Mouse (Mus musculus) ES-E14 (cell line): ENCODE results near the gene Adpgk. TPM values are rescaled to one million over a fixed set of nuclear protein-coding genes. Genes with fewer than 3 reads are reported as not detected.
A peak's percentile ranks its signal among the peaks of the same experiment; 100 is the strongest.

Source experiments
- DNase-seq: peaks from one replicate; pipeline ENCODE4 v3.0.0-alpha.2; 2013; ENCODE audit warnings: low read depth, low spot score
- H3K27ac ChIP-seq: 2 replicates; pipeline ENCODE4 v1.5.1; 2012; ENCODE audit warnings: low read depth, mild to moderate bottlenecking, low read length, moderate library complexity, mixed read lengths; ENCODE audit not compliant: poor library complexity, insufficient read depth, severe bottlenecking
- H3K36me3 ChIP-seq: 2 replicates; pipeline ENCODE4 v1.6.1; 2012; ENCODE audit warnings: mild to moderate bottlenecking, low read length, moderate library complexity, mixed read lengths; ENCODE audit not compliant: control insufficient read depth, poor library complexity, insufficient read depth, severe bottlenecking
- H3K4me1 ChIP-seq, 2 experiments: fragments of 150-350 bp in 1 of 2; sonication (generic) in 1 of 2; 2 replicates each; pipeline ENCODE4 v1.6.1; 2012; ENCODE audit warnings: low read length in 2 of 2, mild to moderate bottlenecking in 1 of 2, mixed read lengths in 1 of 2; ENCODE audit not compliant: control insufficient read depth in 2 of 2, insufficient read depth in 2 of 2, poor library complexity in 1 of 2
- H3K4me3 ChIP-seq, 2 experiments: fragments of 150-350 bp in 1 of 2; sonication (generic) in 1 of 2; 2 replicates each; pipeline ENCODE4 v1.5.1; 2012; ENCODE audit warnings: low read length in 2 of 2, low read depth in 1 of 2, mild to moderate bottlenecking in 1 of 2, mixed read lengths in 1 of 2; ENCODE audit not compliant: insufficient read depth in 1 of 2, poor library complexity in 1 of 2, severe bottlenecking in 1 of 2
- H3K9ac ChIP-seq: 2 replicates; pipeline ENCODE4 v1.6.1; 2012; ENCODE audit warnings: low read depth, mild to moderate bottlenecking, low read length, mixed read lengths; ENCODE audit not compliant: poor library complexity, insufficient read depth, severe bottlenecking
- H3K9me3 ChIP-seq: fragments of 150-350 bp; sonication (generic); 2 replicates; pipeline ENCODE4 v1.6.1; 2012; ENCODE audit warnings: low read depth, mild to moderate bottlenecking, low read length; ENCODE audit not compliant: control insufficient read depth, insufficient read depth
- CHD2 ChIP-seq: IDR thresholded peaks from 2 replicates; pipeline ENCODE4 v1.6.1; 2014; ENCODE audit warnings: mild to moderate bottlenecking, low read depth, low read length, inconsistent platforms
- HCFC1 ChIP-seq: IDR thresholded peaks from 2 replicates; pipeline ENCODE4 v1.6.1; 2012; ENCODE audit warnings: low read length, inconsistent platforms, borderline replicate concordance; ENCODE audit not compliant: insufficient read depth
- MAFK ChIP-seq: IDR thresholded peaks from 2 replicates; pipeline ENCODE4 v1.6.1; 2014; ENCODE audit warnings: mild to moderate bottlenecking, low read depth, low read length, inconsistent platforms; ENCODE audit not compliant: insufficient read depth
- ZC3H11A ChIP-seq: IDR thresholded peaks from 2 replicates; pipeline ENCODE4 v1.6.1; 2012; ENCODE audit warnings: low read depth, mild to moderate bottlenecking, inconsistent platforms, low read length, borderline replicate concordance
- ZNF384 ChIP-seq: IDR thresholded peaks from 2 replicates; pipeline ENCODE4 v1.6.1; 2012; ENCODE audit warnings: low read depth, low read length, inconsistent platforms
- in situ Hi-C, 2 experiments: fragments of 600-800 bp; cut with MboI; formaldehyde crosslinking; loops; one replicate each; pipeline ENCODE4 v1.15.1; 2025; ENCODE audit warnings: low sequenced_read_pairs in 2 of 2, inconsistent platforms in 1 of 2; ENCODE audit not compliant: unreplicated experiment in 2 of 2
- total RNA-seq: library from RNA; depleted of rRNA; stranded (reverse); fragments of 300-350 nt; gene quantifications from 2 replicates; pipeline ENCODE4 v1.2.3, GENCODE M21; 2012

The Adpgk gene
- total RNA-seq, 1 experiment = 65.7 TPM

- Histone ChIP-seq H3K4me1 (peaks cover 1 to 2% of the 10 kb centered on the region in 2 experiments; a peak in 2 of 4 replicates), H3K36me3 (no peaks in the 10 kb centered on the region), H3K9ac (no peak overlapping the region), H3K27ac (no peak overlapping the region), H3K4me3 (no peak overlapping the region), H3K9me3 (no peaks in the 10 kb centered on the region)
- DNase-seq = no peak
- TF ChIP-seq ZNF384 = no peak
- in situ Hi-C loops = no loop called here
Measured at GRCm38 (mm10) chr9:59285614-59286013, 5.7 kb upstream of the Adpgk start.

GRCm38 (mm10) chr9:59288058-59288457 is 3.3 kb upstream of the Adpgk start:
- TF ChIP-seq CHD2 (no peak), ZNF384 (no peak), HCFC1 (no peak), MAFK (no peak), ZC3H11A (no peak)
- no peak overlapping the region for H3K4me3 ChIP-seq
- no peaks in the 10 kb centered on the region for H3K36me3 ChIP-seq
- H3K4me1 ChIP-seq = peaks cover 1 to 2% of the 10 kb centered on the region in 2 experiments; a peak in 3 of 4 replicates
- H3K9me3 ChIP-seq = no peaks in the 10 kb centered on the region
- in situ Hi-C loops = no loop called here
- no peak for DNase-seq
- H3K9ac ChIP-seq = no peak overlapping the region
- no peak overlapping the region for H3K27ac ChIP-seq

DNA sequence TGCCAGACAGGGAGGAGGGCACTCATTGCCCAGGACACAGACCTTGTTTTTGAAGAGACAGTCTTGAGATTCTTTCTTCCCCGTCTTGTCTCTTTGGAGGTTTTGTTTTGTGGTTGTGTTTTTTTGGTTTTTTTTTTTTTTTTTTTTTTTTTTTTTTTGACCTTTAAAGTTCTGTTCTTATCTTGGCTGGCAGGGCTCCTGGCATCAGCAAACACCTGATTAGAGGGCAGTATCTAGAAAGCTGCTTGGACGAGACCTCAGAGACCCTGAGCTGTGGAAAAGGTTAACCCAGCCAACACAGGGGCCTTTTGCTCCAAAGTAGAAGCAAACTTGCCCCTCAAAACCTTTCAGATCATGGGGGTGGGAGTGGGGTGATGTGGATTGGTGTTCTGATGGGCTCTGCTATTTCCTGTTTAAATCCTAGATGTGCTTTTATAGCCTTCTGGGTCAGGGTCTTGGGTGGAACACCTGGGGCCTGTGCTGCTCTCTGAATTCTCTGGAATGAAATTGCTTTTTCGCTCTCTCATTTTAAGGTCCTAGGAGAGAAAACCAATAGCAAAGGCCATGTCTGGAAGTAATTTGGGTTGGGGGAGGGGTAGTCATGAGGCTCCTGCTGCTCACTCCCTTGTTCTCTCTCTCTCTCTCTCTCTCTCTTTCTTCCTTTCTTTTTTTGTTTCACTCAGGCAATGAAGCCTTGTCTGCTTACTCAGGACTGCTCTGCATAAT is 2.5 kb upstream of the Adpgk start:
- H3K9ac ChIP-seq = no peak overlapping the region
- in situ Hi-C loops = no loop called here
- H3K36me3 ChIP-seq = no peaks in the 10 kb centered on the region
- H3K4me1 ChIP-seq = peaks cover 1 to 2% of the 10 kb centered on the region in 2 experiments; a peak in 3 of 4 replicates
- no peak overlapping the region for H3K4me3 ChIP-seq
- TF ChIP-seq ZNF384 = 0 out of 2 replicates have a peak, but pooled peaks have one; percentile 8
- no peak for TF ChIP-seq MAFK
- no peak for TF ChIP-seq HCFC1
- TF ChIP-seq ZC3H11A = no peak
- no peak for DNase-seq
- no peak overlapping the region for H3K27ac ChIP-seq
- H3K9me3 ChIP-seq = no peaks in the 10 kb centered on the region

GRCm38 (mm10) chr9:59289529-59290115 is 1.7 kb upstream of the Adpgk start:
- TF ChIP-seq HCFC1 = no peak
- no peak for TF ChIP-seq MAFK
- Histone ChIP-seq H3K36me3 (no peaks in the 10 kb centered on the region), H3K27ac (no peak overlapping the region), H3K9ac (no peak overlapping the region), H3K4me3 (no peak overlapping the region), H3K9me3 (no peaks in the 10 kb centered on the region), H3K4me1 (peaks cover 0 to 1% of the 10 kb centered on the region in 2 experiments; a peak in 3 of 4 replicates)
- in situ Hi-C loops = no loop called here
- DNase-seq = no peak
